Mouse (Mus musculus): ENCODE measurements around the gene Plcb1.

GRCm38 (mm10) chr2:135156055-135156454 is 370.2 kb downstream of the Plcb1 start:
- TF ChIP-seq POLR2A (IDR thresholded peaks at IDR 0.05; ENCODE audit: borderline replicate concordance, extremely low read depth, low read depth, low read length) (no peak), CTCF (IDR thresholded peaks at IDR 0.05; ENCODE audit: insufficient read depth, low read length) (no peak)

Data from lung, adult 2 months (tissue).